Mouse (Mus musculus) lung, adult 2 months (tissue): Measurements from ENCODE around the gene 4430402I18Rik.

Experiments used
- CTCF ChIP-seq: fragments of 200-500 bp; IDR thresholded peaks from 2 replicates; pipeline ENCODE4 v1.5.1; 2011; ENCODE audit warnings: mild to moderate bottlenecking, low read length, control low read depth; ENCODE audit not compliant: insufficient read depth
- POLR2A ChIP-seq: fragments of 200-500 bp; IDR thresholded peaks from 2 replicates; pipeline ENCODE4 v1.6.1; 2011; ENCODE audit warnings: low read depth, mild to moderate bottlenecking, control low read depth, low read length, borderline replicate concordance; ENCODE audit errors: extremely low read depth

DNA sequence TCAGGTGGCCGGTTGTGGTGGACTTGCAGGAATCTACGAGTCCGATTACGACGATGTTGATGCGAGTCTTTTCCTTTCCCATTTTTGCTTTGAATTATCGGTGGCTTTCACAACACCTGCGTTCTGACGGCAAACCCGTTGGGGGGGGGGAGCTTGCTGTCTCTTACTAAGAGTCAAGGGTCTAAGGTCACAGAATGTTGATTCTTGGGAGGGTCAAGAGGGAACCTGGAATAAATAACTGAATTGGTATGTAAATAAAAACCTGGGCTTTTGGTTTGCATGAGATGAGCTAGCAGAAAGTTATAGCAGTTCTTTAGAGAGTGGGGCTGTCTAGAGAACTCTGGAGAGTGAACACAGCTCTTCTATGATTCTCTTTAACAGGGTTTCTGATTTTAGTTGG is 104.0 kb downstream of the 4430402I18Rik start:
- TF ChIP-seq POLR2A (no peak), CTCF (no peak)
